Mouse (Mus musculus) forebrain, postnatal 0 days (tissue): ENCODE measurements around the gene Oas1f. TPM values are rescaled to one million over a fixed set of nuclear protein-coding genes. Genes with fewer than 3 reads are reported as not detected.

ENCODE experiments used
- ATAC-seq: fragments of 200-750 bp; cut with Nextera tagmentation; 2 replicates; pipeline ENCODE4 v1.8.0; 2017; ENCODE audit warnings: mild to moderate bottlenecking, moderate library complexity
- DNase-seq: peaks from one replicate; pipeline ENCODE4 v3.0.0-alpha.2; 2015
- H3K27ac ChIP-seq: fragments of 300-500 bp; sonication (generic); 2 replicates; pipeline ENCODE4 v1.5.1; 2014; ENCODE audit warnings: low read depth, mild to moderate bottlenecking, antibody characterized with exemption, low read length, moderate library complexity, mixed read lengths
- H3K27me3 ChIP-seq: fragments of 300-500 bp; sonication (generic); 2 replicates; pipeline ENCODE4 v1.6.1; 2014; ENCODE audit warnings: mild to moderate bottlenecking, low read length, mixed read lengths; ENCODE audit not compliant: insufficient read depth
- H3K36me3 ChIP-seq: fragments of 300-500 bp; sonication (generic); 2 replicates; pipeline ENCODE4 v1.6.1; 2014; ENCODE audit warnings: mild to moderate bottlenecking, moderate library complexity; ENCODE audit not compliant: insufficient read depth
- H3K4me1 ChIP-seq: fragments of 300-500 bp; sonication (generic); 2 replicates; pipeline ENCODE4 v1.6.1; 2014; ENCODE audit warnings: antibody characterized with exemption; ENCODE audit not compliant: insufficient read depth
- H3K4me2 ChIP-seq: fragments of 300-500 bp; sonication (generic); 2 replicates; pipeline ENCODE4 v1.6.1; 2014; ENCODE audit warnings: low read depth, mild to moderate bottlenecking, moderate library complexity
- H3K4me3 ChIP-seq: fragments of 300-500 bp; sonication (generic); 2 replicates; pipeline ENCODE4 v1.5.1; 2014; ENCODE audit warnings: low read depth, low read length, mixed read lengths
- H3K9ac ChIP-seq: fragments of 300-500 bp; sonication (generic); 2 replicates; pipeline ENCODE4 v1.6.1; 2014; ENCODE audit warnings: mild to moderate bottlenecking
- H3K9me3 ChIP-seq: fragments of 300-500 bp; sonication (generic); 2 replicates; pipeline ENCODE4 v1.6.1; 2016; ENCODE audit warnings: low read length
- CTCF ChIP-seq: sonication (generic); IDR thresholded peaks from 2 replicates; pipeline ENCODE4 v1.5.1; 2016; ENCODE audit warnings: antibody characterized with exemption, control low read depth, low read depth
- WGBS: fragments of 180-500 bp; shearing (Covaris S2); extraction: QIAGEN DNeasy Blood & Tissue Kit; methylation state at CpG from one replicate; pipeline ENCODE4 v1.1.7; 2014; 5-methylcytosine and 5-hydroxymethylcytosine counted together
- polyA plus RNA-seq: library from polyadenylated mRNA; unstranded; fragments of >200 nt; fragmentation: Nextera tagmentation; extraction: Ambion mirVana; gene quantifications from 2 replicates; pipeline ENCODE4 v1.2.1, GENCODE M21; 2015
- total RNA-seq: library from RNA; depleted of rRNA; stranded (reverse); fragments of >200 nt; gene quantifications from 2 replicates; pipeline ENCODE4 v1.2.3, GENCODE M21; 2014

Oas1f gene
- total and polyA plus RNA-seq, 2 experiments from 2014 or later: not detected

DNA sequence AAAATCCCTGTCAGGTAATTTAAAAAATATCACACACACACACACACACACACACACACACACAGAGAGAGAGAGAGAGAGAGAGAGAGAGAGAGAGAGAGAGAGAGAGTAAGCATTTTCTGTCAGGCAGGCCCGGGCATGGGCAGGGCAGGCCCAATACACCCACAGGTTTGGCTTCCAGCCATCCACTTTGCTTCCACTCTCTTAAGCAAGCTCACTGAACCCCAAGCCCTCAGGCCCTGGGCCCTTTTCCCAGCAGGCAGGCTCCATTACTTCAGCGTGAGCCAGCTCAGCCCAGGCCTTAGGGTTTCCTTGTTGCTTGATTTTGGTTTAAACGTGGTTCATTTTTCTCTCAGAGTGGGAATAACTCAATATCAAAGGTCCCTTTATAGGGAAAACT is 2.5 kb upstream of the Oas1f start:
- TF ChIP-seq CTCF: no peak
- Histone ChIP-seq H3K9ac (no peak overlapping the region), H3K9me3 (no peaks in the 10 kb centered on the region), H3K27ac (no peak overlapping the region), H3K36me3 (no peaks in the 10 kb centered on the region), H3K4me2 (no peak overlapping the region), H3K4me3 (no peak overlapping the region), H3K4me1 (no peaks in the 10 kb centered on the region), H3K27me3 (no peaks in the 10 kb centered on the region)
- 41% methylated on average over 3 of the region's 3 CpGs for WGBS
- ATAC-seq (no peak), DNase-seq (peak; percentile 42)

DNA sequence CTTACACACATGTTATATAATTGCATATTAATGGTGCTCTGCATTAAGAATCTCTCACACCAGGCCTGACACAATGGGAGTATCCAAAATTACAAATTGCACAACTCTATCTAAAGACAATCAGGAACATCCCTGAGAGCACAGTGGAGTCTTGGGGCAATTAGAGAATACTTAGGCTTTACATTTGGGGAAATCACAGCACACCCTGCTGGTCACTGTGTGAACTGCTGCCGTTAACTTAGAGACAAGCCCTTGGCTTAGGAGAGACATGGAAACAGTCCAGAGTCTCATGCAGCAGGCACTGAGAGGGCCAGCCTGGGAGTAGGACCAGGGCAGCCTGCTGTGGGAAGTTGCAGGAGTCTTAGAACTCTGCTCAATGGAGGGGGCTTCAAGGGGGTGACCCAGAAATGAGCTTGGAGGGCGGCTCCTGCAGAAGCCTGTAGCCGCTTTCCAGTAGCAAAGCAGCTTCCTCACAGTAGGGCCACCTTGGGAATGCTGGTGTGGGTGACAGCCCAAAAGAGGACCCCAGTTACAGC is 2.5 kb downstream of the Oas1f start:
- TF ChIP-seq CTCF: peak; percentile 67
- H3K36me3 ChIP-seq: no peaks in the 10 kb centered on the region
- no peak overlapping the region for H3K9ac ChIP-seq
- H3K9me3 ChIP-seq: 0 out of 2 replicates have a peak, but pooled peaks cover 6% of the 10 kb centered on the region
- no peak overlapping the region for H3K4me3 ChIP-seq
- WGBS: 65% methylated on average over 3 of the region's 3 CpGs
- ATAC-seq: no peak
- H3K27me3 ChIP-seq: no peaks in the 10 kb centered on the region
- DNase-seq: peak; percentile 44
- H3K27ac ChIP-seq: no peak overlapping the region
- no peaks in the 10 kb centered on the region for H3K4me1 ChIP-seq
- no peak overlapping the region for H3K4me2 ChIP-seq

DNA sequence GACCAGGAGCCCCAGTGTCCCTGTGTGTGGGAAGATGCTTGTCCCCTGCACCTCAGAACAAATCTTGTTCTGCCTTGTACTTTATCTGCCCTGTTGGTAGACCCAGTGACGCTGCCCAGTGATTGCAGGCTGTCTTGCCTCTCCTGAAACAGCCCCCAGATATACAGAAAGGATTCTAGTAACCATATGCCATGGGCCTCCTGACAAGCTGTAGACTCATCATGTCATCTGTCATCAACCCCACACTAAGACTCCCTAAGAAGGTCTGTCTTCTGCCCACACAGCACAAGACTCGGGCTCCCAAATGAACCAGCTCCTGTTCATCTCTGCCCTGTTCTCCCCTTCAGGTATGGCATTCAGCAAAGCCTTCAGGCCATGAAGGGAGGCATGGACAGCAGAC is 12.1 kb downstream of the Oas1f start:
- H3K27me3 ChIP-seq: no peaks in the 10 kb centered on the region
- no peak for DNase-seq
- no peaks in the 10 kb centered on the region for H3K4me1 ChIP-seq
- H3K9ac ChIP-seq: no peak overlapping the region
- no peaks in the 10 kb centered on the region for H3K36me3 ChIP-seq
- H3K4me2 ChIP-seq: no peak overlapping the region
- ATAC-seq: no peak
- 0 out of 2 replicates have a peak, but pooled peaks cover 6% of the 10 kb centered on the region for H3K9me3 ChIP-seq
- 81% methylated on average over 2 of the region's 2 CpGs for WGBS
- H3K27ac ChIP-seq: no peak overlapping the region
- H3K4me3 ChIP-seq: no peak overlapping the region
- TF ChIP-seq CTCF: no peak

DNA sequence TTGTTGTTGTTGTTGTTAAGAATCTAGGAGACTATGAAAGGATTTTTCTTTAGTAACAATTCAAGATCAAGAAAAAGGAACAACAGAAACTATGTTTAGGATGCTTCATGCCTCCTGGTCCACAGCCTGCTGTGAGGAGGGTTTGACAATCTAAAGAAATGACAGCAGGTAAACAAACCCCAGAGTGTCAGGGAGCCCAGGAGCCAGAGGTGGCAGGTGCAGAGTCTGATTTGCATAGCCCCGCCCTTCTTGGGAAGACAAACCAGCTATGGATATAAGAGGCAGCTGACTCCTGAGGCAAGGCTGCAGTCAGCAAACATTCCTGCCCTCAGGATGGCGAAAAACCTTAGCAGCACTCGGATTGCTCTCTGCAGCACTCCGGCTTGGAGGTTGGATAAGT is 14.0 kb downstream of the Oas1f start, which contains the start of gene Oas1h:
Gene Oas1h, plus strand, starts transcription at position 301 of the 400 bp plus-strand sequence.
- no peak for TF ChIP-seq CTCF
- no peak for ATAC-seq
- H3K27me3 ChIP-seq: no peaks in the 10 kb centered on the region
- no peak within 1 kb of the TSS for H3K9ac ChIP-seq
- DNase-seq: no peak
- H3K4me1 ChIP-seq: no peaks in the 10 kb centered on the region
- H3K27ac ChIP-seq: no peak within 1 kb of the TSS
- no peaks in the 10 kb centered on the region for H3K36me3 ChIP-seq
- no peaks in the 10 kb centered on the region for H3K9me3 ChIP-seq
- 56% methylated on average over 4 of the region's 4 CpGs for WGBS
- H3K4me2 ChIP-seq: no peak within 1 kb of the TSS
- H3K4me3 ChIP-seq: no peak within 1 kb of the TSS

DNA sequence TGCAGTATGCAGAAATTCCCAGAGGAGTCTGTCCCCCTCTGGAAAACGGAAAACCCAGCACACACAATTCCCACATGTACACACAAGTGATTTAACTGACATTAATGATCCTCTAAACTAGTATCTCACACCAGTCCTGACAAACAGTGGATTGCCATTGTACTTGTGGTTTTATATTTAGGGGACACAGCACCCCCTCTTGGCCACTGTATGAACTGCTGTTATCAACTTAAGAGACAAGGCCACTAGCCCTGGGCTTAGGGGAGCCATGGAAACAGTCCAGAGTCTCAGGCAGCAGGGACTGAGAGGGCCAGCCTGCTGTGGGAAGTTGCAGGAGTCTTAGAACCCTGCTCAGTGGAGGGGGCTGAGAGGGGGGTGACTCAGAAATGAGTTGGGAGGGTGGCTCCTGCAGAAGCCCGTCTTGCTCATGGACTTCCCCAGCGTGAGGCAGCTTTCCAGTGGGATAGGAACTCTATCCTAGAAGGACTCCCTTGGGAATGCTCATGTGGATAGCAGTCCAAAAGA is 18.2 kb downstream of the Oas1f start:
- peak; percentile 23 for DNase-seq
- Histone ChIP-seq H3K4me2 (no peak overlapping the region), H3K4me3 (no peak overlapping the region), H3K36me3 (no peaks in the 10 kb centered on the region), H3K9me3 (no peaks in the 10 kb centered on the region), H3K9ac (no peak overlapping the region), H3K27me3 (no peaks in the 10 kb centered on the region), H3K4me1 (no peaks in the 10 kb centered on the region), H3K27ac (no peak overlapping the region)
- ATAC-seq: no peak
- 77% methylated on average over 3 of the region's 3 CpGs for WGBS
- peak; percentile 44 for TF ChIP-seq CTCF

DNA sequence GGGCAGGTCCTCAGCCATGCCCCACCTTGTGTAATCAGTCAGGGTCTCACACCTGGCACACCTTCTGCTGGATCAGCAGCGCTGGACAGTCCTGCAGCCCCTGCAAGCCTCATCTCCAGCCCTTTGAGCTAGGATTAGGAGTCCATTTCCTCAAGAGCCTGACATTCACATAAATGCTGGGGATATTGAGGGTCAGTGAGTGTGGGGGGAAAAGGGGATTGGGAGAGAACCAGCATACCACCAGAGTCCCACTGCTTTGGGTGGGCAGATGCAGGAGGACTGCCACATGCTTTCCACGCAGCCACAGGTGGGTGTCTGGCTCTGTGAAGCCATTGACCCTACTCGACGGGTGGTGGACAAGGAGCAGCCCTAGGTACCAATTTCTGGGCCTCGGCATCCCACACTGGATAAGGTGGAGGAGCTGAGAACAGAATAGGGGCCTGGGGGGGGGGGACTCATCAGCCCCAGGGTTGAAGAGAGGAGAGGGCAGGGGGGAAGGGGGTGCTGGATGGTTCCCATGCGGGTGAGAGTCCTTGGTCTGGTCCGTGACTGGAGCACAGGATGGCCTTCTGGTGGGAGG is 22.4 kb downstream of the Oas1f start:
- H3K4me1 ChIP-seq: no peaks in the 10 kb centered on the region
- WGBS: 85% methylated on average over 7 of the region's 7 CpGs
- H3K9ac ChIP-seq: no peak overlapping the region
- no peak overlapping the region for H3K27ac ChIP-seq
- no peaks in the 10 kb centered on the region for H3K9me3 ChIP-seq
- no peak overlapping the region for H3K4me3 ChIP-seq
- DNase-seq: no peak
- no peak for ATAC-seq
- H3K4me2 ChIP-seq: no peak overlapping the region
- TF ChIP-seq CTCF: no peak
- H3K27me3 ChIP-seq: no peaks in the 10 kb centered on the region
- no peaks in the 10 kb centered on the region for H3K36me3 ChIP-seq

DNA sequence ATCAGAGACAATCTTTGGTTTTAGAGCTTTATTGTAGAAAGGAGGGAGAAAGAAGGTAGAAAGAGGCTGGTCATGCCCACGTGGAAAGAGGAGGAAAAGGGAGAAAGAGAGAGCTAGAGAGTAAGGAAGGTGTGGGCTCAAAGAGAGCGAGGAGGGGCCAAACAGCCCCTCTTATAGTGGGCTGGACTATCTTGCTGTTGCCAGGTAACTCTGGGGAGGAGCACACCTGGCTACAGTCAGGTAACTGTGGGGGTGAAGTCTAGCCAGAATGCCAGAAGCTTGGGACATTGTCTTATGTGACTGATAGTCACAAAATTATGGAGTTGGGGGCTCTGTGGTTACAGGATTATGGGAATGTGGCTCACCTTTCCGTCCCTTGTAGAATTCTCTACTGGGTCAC is 22.9 kb downstream of the Oas1f start:
- no peak overlapping the region for H3K9ac ChIP-seq
- no peak overlapping the region for H3K4me2 ChIP-seq
- H3K9me3 ChIP-seq: no peaks in the 10 kb centered on the region
- H3K27me3 ChIP-seq: no peaks in the 10 kb centered on the region
- no peak overlapping the region for H3K4me3 ChIP-seq
- DNase-seq: no peak
- no peak for TF ChIP-seq CTCF
- H3K27ac ChIP-seq: no peak overlapping the region
- WGBS: 59% methylated on average over 3 of the region's 3 CpGs
- no peaks in the 10 kb centered on the region for H3K4me1 ChIP-seq
- no peak for ATAC-seq
- H3K36me3 ChIP-seq: no peaks in the 10 kb centered on the region
